24 mouse cellular contexts compared by ENCODE assay signal in the genomic region with DNA sequence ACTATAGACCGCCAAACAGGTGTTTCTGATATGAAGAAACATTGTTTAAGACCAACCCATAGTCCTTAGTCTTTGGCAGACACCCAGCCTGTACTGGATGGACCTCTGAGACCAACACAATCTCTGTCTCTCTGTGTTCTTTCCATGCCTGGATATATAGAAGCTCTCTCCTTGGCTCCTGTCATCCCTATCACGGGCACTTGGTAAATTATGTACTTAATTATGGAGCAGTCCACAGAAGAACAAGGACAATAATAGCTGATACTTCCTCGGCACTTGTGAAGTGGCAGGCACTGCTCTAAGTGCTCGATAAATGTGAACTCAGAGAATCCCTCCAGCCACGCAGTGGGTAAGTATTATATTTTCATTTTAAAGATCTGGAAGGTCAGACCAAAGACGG.
DNase-seq lines count a peak whose midpoint lies in the region; ATAC-seq and TF ChIP-seq lines count a peak whose summit lies in the region.
"Had no signal": no experiment of that assay in that cellular context is flagged by ENCODE, and none has a peak within 500 bp of the region (broad histone marks: within the 10 kb centered on the region; RNA-seq: fewer than 3 reads in every experiment).

No protein-coding gene starts in this region.

- H3K9me3 ChIP-seq in heart, embryonic 11.5 days (replicated peaks; ENCODE audit: control insufficient read depth, low read length) = no peaks in the 10 kb centered on the region
- peaks cover 4% of the 10 kb centered on the region for H3K9me3 ChIP-seq in heart, embryonic 14.5 days (ENCODE audit: control insufficient read depth, low read length)
- H3K9me3 ChIP-seq in heart, postnatal 0 days (replicated peaks; ENCODE audit: control insufficient read depth, low read length) = no peaks in the 10 kb centered on the region
- H3K9me3 ChIP-seq: forebrain, embryonic 10.5 days; forebrain, embryonic 13.5 days; hindbrain, embryonic 12.5 days; hindbrain, embryonic 15.5 days had no signal

- 42% methylated on average over 6 of the region's 6 CpGs for WGBS in heart, embryonic 11.5 days (ENCODE audit: insufficient replicate concordance)
- 36% methylated on average over 6 of the region's 6 CpGs for WGBS in heart, embryonic 14.5 days
- WGBS in heart, postnatal 0 days = 33% methylated on average over 6 of the region's 6 CpGs

- intact Hi-C loops in heart, postnatal 14 days (cut with DNase I) = no loop called here

- peaks cover 49% of the 10 kb centered on the region for H3K4me1 ChIP-seq in heart, embryonic 11.5 days (ENCODE audit: control insufficient read depth, insufficient read depth, low read length)
- H3K4me1 ChIP-seq in heart, embryonic 14.5 days (ENCODE audit: control insufficient read depth in 2 of 2, insufficient read depth in 2 of 2, low read length in 2 of 2) = peaks cover 27 to 47% of the 10 kb centered on the region in 2 experiments
- peaks cover 32% of the 10 kb centered on the region for H3K4me1 ChIP-seq in heart, postnatal 0 days (ENCODE audit: control insufficient read depth, insufficient read depth)
- H3K4me1 ChIP-seq: forebrain, embryonic 13.5 days; hindbrain, embryonic 12.5 days; hindbrain, embryonic 15.5 days had no signal

- H3K27me3 ChIP-seq in heart, embryonic 11.5 days (ENCODE audit: control insufficient read depth, insufficient read depth, low read length) = no peaks in the 10 kb centered on the region
- H3K27me3 ChIP-seq in heart, embryonic 14.5 days (ENCODE audit: control insufficient read depth, insufficient read depth, low read length) = no peaks in the 10 kb centered on the region
- no peaks in the 10 kb centered on the region for H3K27me3 ChIP-seq in heart, postnatal 0 days (ENCODE audit: control insufficient read depth, insufficient read depth, low read length)
- H3K27me3 ChIP-seq: CH12.LX; forebrain, embryonic 13.5 days; hindbrain, embryonic 12.5 days; hindbrain, embryonic 15.5 days; Patski had no signal

- no peak for DNase-seq in heart, postnatal 4 days
- DNase-seq in heart, postnatal 14 days = no peak
- DNase-seq in heart, postnatal 0 days (ENCODE audit: low spot score) = no peak
- DNase-seq in heart, adult 9 months (ENCODE audit: low spot score in 2 of 2) = no peak
- DNase-seq: adrenal gland, postnatal 10 days; adrenal gland, postnatal 36 days; B cell, adult 2 months; cerebellum, adult 18-20 months; cerebellum, adult 9-10 months; cerebellum, postnatal 14 days; gastrocnemius, postnatal 10 days; gastrocnemius, postnatal 36 days; kidney, adult 2 months had no signal

- TF ChIP-seq EP300 in heart, postnatal 0 days (IDR thresholded peaks at IDR 0.05; ENCODE audit: low read depth) = no peak

- peak overlapping the region; percentile 68; the same call in 1 of the 2 replicates for H3K27ac ChIP-seq in heart, embryonic 11.5 days (ENCODE audit: low read depth, low read length)
- peak overlapping the region in 1 of 2 experiments; percentile 60; a peak in 2 of 4 replicates for H3K27ac ChIP-seq in heart, embryonic 14.5 days (replicated peaks in 1 of 2; ENCODE audit: control insufficient read depth in 1 of 2, insufficient read depth in 1 of 2, low read depth in 2 of 2, low read length in 2 of 2)
- H3K27ac ChIP-seq in heart, postnatal 0 days (ENCODE audit: low read depth) = peak overlapping the region; percentile 39; the same call in 1 of the 2 replicates
- H3K27ac ChIP-seq: forebrain, embryonic 10.5 days; forebrain, embryonic 13.5 days; hindbrain, embryonic 12.5 days; hindbrain, embryonic 15.5 days had no signal

- H3K9ac ChIP-seq in heart, embryonic 11.5 days (ENCODE audit: low read depth, low read length) = no peak overlapping the region
- H3K9ac ChIP-seq in heart, embryonic 14.5 days (ENCODE audit: low read length) = no peak overlapping the region
- H3K9ac ChIP-seq in heart, postnatal 0 days (replicated peaks; ENCODE audit: low read depth, low read length) = no peak overlapping the region
- H3K9ac ChIP-seq: forebrain, embryonic 13.5 days; hindbrain, embryonic 12.5 days; hindbrain, embryonic 15.5 days had no signal

- H3K4me3 ChIP-seq in heart, embryonic 11.5 days (ENCODE audit: low read depth, low read length) = no peak overlapping the region
- H3K4me3 ChIP-seq in heart, embryonic 14.5 days (ENCODE audit: control insufficient read depth in 1 of 2, insufficient read depth in 1 of 2, low read depth in 1 of 2, low read length in 2 of 2) = no peak overlapping the region
- no peak overlapping the region for H3K4me3 ChIP-seq in heart, postnatal 0 days (ENCODE audit: low read depth, low read length)
- H3K4me3 ChIP-seq: forebrain, embryonic 10.5 days; forebrain, embryonic 13.5 days; hindbrain, embryonic 12.5 days; hindbrain, embryonic 15.5 days had no signal

- no peak for TF ChIP-seq CTCF in heart, postnatal 0 days (IDR thresholded peaks at IDR 0.05; ENCODE audit: low read depth)

- no peak for ATAC-seq in heart, embryonic 11.5 days (replicated peaks; ENCODE audit: insufficient number of reproducible peaks, low FRiP score, low TSS enrichment)
- peak; percentile 54; the same call in 1 of the 2 replicates for ATAC-seq in heart, embryonic 14.5 days (ENCODE audit: insufficient number of reproducible peaks, insufficient read depth, low FRiP score, low read depth)
- ATAC-seq in heart, postnatal 0 days (ENCODE audit: insufficient read depth, low read depth) = peak; percentile 56
- ATAC-seq: forebrain, embryonic 13.5 days; forebrain, embryonic 16.5 days; intestine, postnatal 0 days; Patski had no signal

- peak overlapping the region; percentile 2; the same call in 1 of the 2 replicates for H3K4me2 ChIP-seq in heart, embryonic 11.5 days
- peak overlapping the region; percentile 16 for H3K4me2 ChIP-seq in heart, embryonic 14.5 days (ENCODE audit: low read length)
- 0 out of 2 replicates have a peak overlapping the region, but pooled peaks have one; percentile 13 for H3K4me2 ChIP-seq in heart, postnatal 0 days (ENCODE audit: low read depth, low read length)
- H3K4me2 ChIP-seq: forebrain, embryonic 13.5 days; hindbrain, embryonic 12.5 days; hindbrain, embryonic 15.5 days had no signal

- peaks cover 6% of the 10 kb centered on the region for H3K36me3 ChIP-seq in heart, embryonic 11.5 days (ENCODE audit: control insufficient read depth, insufficient read depth, low read length)
- H3K36me3 ChIP-seq in heart, embryonic 14.5 days (ENCODE audit: control insufficient read depth, insufficient read depth, low read length) = peaks cover 26% of the 10 kb centered on the region
- peaks cover 9% of the 10 kb centered on the region for H3K36me3 ChIP-seq in heart, postnatal 0 days (replicated peaks; ENCODE audit: control insufficient read depth, insufficient read depth, low read length)
- H3K36me3 ChIP-seq: forebrain, embryonic 10.5 days; G1E; hindbrain, embryonic 12.5 days; hindbrain, embryonic 15.5 days had no signal
